Mouse (Mus musculus) forebrain, embryonic 16.5 days (tissue): ENCODE results near the gene Gm49721. TPM values are rescaled to one million over a fixed set of nuclear protein-coding genes. Genes with fewer than 3 reads are reported as not detected.
"Not testable (repeated sequence)": the region's sequence is repeated elsewhere in the genome, so short reads cannot be mapped to it uniquely, and the experiment has no call there.

Experiments
- ATAC-seq: fragments of 200-750 bp; cut with Nextera tagmentation; 2 replicates; pipeline ENCODE4 v1.8.0; 2017; ENCODE audit warnings: mild to moderate bottlenecking, moderate library complexity
- H3K27ac ChIP-seq: fragments of 300-500 bp; sonication (generic); 2 replicates; pipeline ENCODE4 v1.5.1; 2014; ENCODE audit warnings: low read length, control low read depth
- H3K27me3 ChIP-seq: fragments of 300-500 bp; sonication (generic); replicated peaks from 2 replicates; pipeline ENCODE4 v1.6.1; 2014; ENCODE audit warnings: low read length; ENCODE audit not compliant: control insufficient read depth, insufficient read depth
- H3K36me3 ChIP-seq: fragments of 300-500 bp; sonication (generic); 2 replicates; pipeline ENCODE4 v1.6.1; 2014; ENCODE audit not compliant: control insufficient read depth, insufficient read depth
- H3K4me1 ChIP-seq: fragments of 300-500 bp; sonication (generic); replicated peaks from 2 replicates; pipeline ENCODE4 v1.6.1; 2014; ENCODE audit warnings: low read length; ENCODE audit not compliant: control insufficient read depth, insufficient read depth
- H3K4me2 ChIP-seq: fragments of 300-500 bp; sonication (generic); 2 replicates; pipeline ENCODE4 v1.6.1; 2014; ENCODE audit warnings: mild to moderate bottlenecking, low read length, control low read depth
- H3K4me3 ChIP-seq: fragments of 300-500 bp; sonication (generic); replicated peaks from 2 replicates; pipeline ENCODE4 v1.5.1; 2014; ENCODE audit warnings: mild to moderate bottlenecking, low read length, control low read depth
- H3K9ac ChIP-seq: fragments of 300-500 bp; sonication (generic); replicated peaks from 2 replicates; pipeline ENCODE4 v1.6.1; 2014; ENCODE audit warnings: low read depth, low read length, control low read depth
- H3K9me3 ChIP-seq: fragments of 300-500 bp; sonication (generic); 2 replicates; pipeline ENCODE4 v1.6.1; 2016; ENCODE audit warnings: low read length; ENCODE audit not compliant: control insufficient read depth
- WGBS: fragments of 180-500 bp; shearing (Covaris S2); extraction: QIAGEN DNeasy Blood & Tissue Kit; methylation state at CpG from one replicate; pipeline ENCODE4 v1.1.7; 2014; 5-methylcytosine and 5-hydroxymethylcytosine counted together
- polyA plus RNA-seq: library from polyadenylated mRNA; unstranded; fragments of >200 nt; fragmentation: Nextera tagmentation; extraction: Ambion mirVana; gene quantifications from 2 replicates; pipeline ENCODE4 v1.2.1, GENCODE M21; 2015

Gene Gm49721
- polyA plus RNA-seq, 1 experiment from 2014 or later, result 0.25 TPM

DNA sequence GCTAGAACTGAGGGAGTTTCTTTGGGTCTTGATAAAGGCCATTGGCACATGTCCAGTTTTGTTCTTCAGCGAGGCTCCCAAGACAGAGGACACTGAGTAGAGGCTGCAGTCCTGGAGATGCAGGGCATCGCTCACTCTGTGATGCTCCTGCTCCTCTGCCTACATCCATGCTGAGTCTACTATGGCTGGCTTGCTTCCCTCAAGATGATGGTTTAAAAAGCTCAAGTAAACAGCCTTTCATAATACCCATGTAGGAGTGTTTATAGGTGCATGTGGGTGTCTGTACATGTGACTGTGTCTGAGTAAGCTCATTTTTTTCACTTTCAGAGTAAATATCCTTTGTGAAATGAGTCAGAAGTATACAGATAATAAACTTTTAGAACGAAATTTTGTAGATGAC, 3.7 kb upstream of the Gm49721 start:
- ATAC-seq, H3K9me3 ChIP-seq, H3K27ac ChIP-seq, H3K4me3 ChIP-seq, H3K4me2 ChIP-seq, H3K27me3 ChIP-seq, H3K4me1 ChIP-seq, H3K9ac ChIP-seq, H3K36me3 ChIP-seq: not testable (repeated sequence)
- 50% methylated on average over 3 of the region's 3 CpGs for WGBS

DNA sequence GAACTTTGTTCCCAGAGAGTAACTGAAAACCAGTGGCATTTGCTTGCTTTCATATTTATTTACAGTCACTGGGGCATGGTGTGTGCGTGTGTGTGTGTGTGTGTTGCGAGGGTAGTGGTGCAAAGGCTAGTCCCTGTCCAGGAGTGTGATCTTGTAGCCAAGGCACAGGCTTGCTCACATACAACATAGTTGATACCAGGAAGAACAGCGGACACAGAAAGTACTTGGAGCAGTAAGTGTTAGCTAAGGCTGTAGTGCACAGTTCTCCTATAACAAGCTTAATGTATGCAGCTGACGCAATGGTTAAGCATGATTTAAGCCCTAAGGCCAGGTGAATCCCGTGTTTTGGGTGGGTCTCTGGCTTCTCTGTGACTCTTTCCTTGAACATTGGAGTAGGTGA, 676 bp downstream of the Gm49721 start:
- H3K4me2 ChIP-seq, result peak overlapping the region; percentile 56

DNA sequence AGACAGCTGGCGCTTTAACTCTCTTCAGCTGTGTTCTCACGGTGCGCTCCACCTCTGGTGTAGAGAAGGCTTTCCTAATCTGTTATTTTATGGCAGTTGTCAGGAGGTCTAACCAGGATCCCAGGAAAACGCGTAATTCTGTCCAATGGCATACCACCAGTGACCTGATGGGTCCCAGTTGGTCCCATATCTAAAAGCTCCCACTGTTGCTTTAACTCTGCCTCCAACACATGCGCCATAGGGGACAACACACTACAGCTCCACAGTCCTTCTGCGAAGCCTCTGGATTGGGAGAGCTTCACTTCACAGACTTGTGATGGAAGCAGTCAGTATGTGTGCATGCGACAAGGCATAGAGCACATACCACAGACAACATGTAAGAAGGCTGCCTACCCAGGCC, 1.4 kb downstream of the Gm49721 start:
- not testable (repeated sequence) for H3K36me3 ChIP-seq, H3K9ac ChIP-seq, H3K9me3 ChIP-seq, H3K4me2 ChIP-seq, H3K4me3 ChIP-seq, ATAC-seq, H3K27me3 ChIP-seq, H3K4me1 ChIP-seq, H3K27ac ChIP-seq
- WGBS, result 97% methylated on average over 5 of the region's 8 CpGs

More for the DNA sequence above, 676 bp downstream of the Gm49721 start:
- WGBS, result 14% methylated on average over 4 of the region's 5 CpGs
- not testable (repeated sequence) for H3K27me3 ChIP-seq, H3K4me1 ChIP-seq, H3K9ac ChIP-seq, ATAC-seq, H3K27ac ChIP-seq, H3K36me3 ChIP-seq, H3K9me3 ChIP-seq
- H3K4me3 ChIP-seq, result peak overlapping the region; percentile 52

DNA sequence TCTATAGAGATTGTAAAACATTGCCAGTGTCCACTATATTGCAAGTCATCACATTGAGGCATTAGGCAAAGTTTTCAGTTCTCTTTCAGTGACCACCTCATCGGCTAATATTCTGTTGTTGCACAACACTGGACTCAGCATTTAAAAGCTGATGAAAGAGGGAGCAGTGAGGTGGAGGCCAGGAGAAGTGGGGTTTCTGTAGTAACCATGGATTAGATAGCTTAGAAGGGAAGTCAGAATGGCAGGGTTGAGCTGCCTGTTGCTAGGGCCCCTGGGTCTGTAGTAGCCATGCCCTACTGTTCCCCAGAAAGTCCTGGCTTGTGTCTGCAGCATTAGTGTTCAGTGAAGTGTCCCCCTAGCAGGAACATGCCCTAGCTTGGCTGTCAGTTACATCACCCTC, 7.4 kb downstream of the Gm49721 start:
- not testable (repeated sequence) for H3K9ac ChIP-seq, H3K27me3 ChIP-seq, H3K27ac ChIP-seq, H3K4me2 ChIP-seq, H3K4me1 ChIP-seq, ATAC-seq, H3K4me3 ChIP-seq, H3K9me3 ChIP-seq, H3K36me3 ChIP-seq
- 89% methylated on average over 1 of the region's 1 CpGs for WGBS

DNA sequence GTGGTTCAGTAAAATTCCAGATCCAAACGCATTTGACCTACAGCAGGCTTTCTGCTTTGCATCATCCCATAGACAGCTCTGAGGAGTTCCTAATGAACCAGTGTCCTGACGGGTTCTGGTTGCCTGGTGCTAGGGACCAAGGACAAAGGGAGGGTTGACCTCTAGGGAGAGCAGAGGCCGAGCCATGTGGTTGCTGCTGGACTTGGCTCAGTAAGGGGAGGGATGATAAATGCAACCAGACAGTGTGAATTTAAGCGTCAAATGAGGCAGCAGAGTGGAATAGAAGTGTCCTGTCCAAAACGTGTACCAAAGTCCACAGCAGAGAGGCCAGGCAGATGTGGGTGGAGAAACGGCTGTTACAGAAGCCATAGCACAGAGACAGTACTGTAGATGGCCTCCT, 16.8 kb downstream of the Gm49721 start:
- not testable (repeated sequence) for ATAC-seq, H3K4me1 ChIP-seq, H3K9ac ChIP-seq, H3K9me3 ChIP-seq, H3K36me3 ChIP-seq, H3K4me3 ChIP-seq, H3K27ac ChIP-seq, H3K4me2 ChIP-seq, H3K27me3 ChIP-seq
- no CpG with 5 or more reads among the region's 6 CpGs for WGBS

DNA sequence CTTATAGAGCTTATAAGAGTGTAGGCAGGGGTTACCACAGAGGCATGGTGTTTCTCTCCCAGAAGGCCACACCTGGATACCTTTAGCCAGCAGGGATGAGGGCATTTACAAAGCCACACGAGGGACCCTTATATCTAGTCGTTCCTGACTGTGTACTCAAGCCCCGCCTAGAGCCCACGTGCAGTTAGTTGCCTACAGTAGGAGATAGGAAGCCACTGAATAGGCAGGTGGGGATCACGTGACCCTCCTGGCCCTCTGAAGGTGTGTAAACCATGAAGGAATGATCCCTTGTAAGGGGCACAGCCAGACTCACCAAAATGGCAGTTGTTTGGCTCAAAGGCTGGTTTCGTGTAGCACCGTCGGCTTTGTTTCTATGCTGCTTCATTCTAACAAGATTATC, 18.1 kb downstream of the Gm49721 start:
- not testable (repeated sequence) for H3K27ac ChIP-seq, H3K36me3 ChIP-seq, H3K9me3 ChIP-seq, H3K9ac ChIP-seq, H3K4me1 ChIP-seq, ATAC-seq, H3K4me2 ChIP-seq, H3K27me3 ChIP-seq, H3K4me3 ChIP-seq
- WGBS, result 90% methylated on average over 8 of the region's 8 CpGs

DNA sequence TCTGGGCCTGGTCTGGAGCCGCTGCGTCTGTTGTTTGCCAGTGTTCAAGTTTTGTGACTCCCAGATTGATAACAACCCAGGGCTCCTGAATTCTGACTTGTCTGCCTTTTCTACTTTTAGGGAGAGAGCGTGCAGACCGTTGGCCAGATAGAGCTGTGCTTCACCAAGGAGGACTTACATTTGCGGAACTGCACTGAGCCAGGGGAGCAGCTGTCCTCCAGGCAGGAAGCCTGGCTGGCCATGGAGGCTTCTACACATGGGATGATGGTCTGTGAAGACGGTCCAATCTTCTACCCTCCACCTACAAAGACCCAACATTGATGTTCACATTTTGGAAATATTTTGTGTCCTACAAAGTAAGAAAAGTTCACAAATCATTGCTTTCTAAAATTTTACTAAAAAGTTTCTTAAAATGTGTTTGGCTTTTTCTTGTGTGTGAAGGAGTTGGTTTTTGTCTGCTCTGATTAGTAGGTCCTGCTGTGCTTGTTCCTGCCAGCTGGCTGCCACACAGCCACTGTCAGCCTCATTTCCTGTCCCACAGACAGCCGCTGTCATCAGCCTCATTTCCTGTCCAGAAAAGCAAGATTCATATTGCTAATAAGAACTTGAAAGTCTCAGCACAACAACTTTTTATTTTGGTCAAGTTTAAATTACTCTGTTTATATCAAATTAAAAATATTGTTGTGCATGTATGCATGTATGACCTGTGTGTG, 19.2 kb downstream of the Gm49721 start:
- not testable (repeated sequence) for H3K27me3 ChIP-seq, H3K36me3 ChIP-seq, H3K9ac ChIP-seq, ATAC-seq, H3K9me3 ChIP-seq, H3K4me2 ChIP-seq, H3K4me1 ChIP-seq, H3K27ac ChIP-seq, H3K4me3 ChIP-seq
- WGBS, result no CpG with 5 or more reads among the region's 7 CpGs

DNA sequence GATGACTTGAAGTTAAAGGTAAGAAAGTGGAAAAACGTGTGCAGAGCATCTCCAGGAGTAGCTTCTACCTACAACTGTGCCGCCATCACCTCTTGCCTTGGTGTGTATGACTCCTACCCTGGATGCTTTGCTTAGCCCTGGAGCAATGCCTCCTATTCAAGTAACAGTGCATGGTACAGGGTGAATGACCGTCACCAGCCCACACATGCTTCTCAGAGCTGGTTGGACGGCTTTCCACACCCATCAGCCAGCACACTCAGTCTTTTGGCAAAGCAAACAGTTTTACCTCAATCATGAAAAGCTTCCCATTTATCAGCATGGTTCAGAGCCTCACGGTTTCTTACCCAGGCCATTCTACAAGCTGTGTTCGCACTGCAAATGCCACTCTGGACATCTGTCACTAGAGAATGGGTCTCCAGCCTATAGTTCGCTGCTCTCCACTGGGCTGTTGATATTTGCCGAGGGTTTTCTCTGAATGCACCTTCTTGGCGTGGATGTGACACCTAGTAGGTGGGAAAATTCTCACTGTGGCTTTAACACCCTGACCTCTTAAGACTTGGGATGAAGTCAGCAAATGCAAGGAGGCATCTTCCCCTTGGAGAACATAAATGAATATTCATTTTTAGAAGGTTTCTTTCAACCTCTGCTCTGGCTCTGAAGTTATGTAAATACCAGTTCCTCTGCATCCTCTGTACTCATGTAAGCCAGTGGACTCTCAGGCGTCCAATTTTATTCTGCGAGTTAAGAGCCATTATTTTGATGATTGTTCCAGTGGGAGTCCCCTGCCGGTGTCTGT, 23.3 kb downstream of the Gm49721 start:
- ATAC-seq, H3K4me3 ChIP-seq, H3K9me3 ChIP-seq, H3K9ac ChIP-seq, H3K4me2 ChIP-seq, H3K27me3 ChIP-seq, H3K4me1 ChIP-seq, H3K36me3 ChIP-seq, H3K27ac ChIP-seq: not testable (repeated sequence)
- WGBS, result 85% methylated on average over 8 of the region's 12 CpGs

DNA sequence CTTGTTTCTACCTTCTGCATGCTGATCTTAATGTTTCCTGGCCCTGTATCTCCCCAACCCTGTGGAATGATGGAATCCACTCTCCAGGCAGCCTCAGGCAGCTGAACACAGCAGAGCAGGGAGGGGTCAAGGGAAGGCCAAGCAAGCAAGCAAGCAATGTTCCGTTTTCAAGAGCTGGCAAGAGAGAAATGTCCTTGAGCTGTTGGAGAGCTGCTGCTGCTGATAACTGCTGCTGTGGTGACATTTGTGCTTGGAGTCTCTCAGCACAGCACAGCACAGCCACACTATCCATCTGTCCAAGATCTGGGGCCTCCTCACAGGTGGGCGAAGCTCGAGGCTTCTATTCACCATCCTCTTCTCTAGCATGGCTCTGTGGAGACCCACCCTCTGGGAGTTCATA, 24.7 kb downstream of the Gm49721 start:
- H3K4me1 ChIP-seq, H3K36me3 ChIP-seq, H3K9me3 ChIP-seq, H3K4me2 ChIP-seq, H3K9ac ChIP-seq, H3K27ac ChIP-seq, H3K27me3 ChIP-seq, ATAC-seq, H3K4me3 ChIP-seq: not testable (repeated sequence)
- WGBS, result no CpG with 5 or more reads among the region's 3 CpGs
